Mouse (Mus musculus) neural tube, postnatal 0 days (tissue): ENCODE measurements around the gene Gm8011. TPM values are rescaled to one million over a fixed set of nuclear protein-coding genes. Genes with fewer than 3 reads are reported as not detected.

Source experiments
- polyA plus RNA-seq: library from polyadenylated mRNA; unstranded; fragments of >200 nt; fragmentation: Nextera tagmentation; extraction: Ambion mirVana; gene quantifications from 2 replicates; pipeline ENCODE4 v1.2.1, GENCODE M21; 2015

Gm8011 gene
- polyA plus RNA-seq: not detected in 2 replicates

GRCm38 (mm10) chr14:42463581-42463980 is at the start of gene Gm8011:
TSS of gene Gm8011 (plus strand) at chr14:42463881.

GRCm38 (mm10) chr14:42439573-42439972 is 24.1 kb upstream of the Gm8011 start, which contains the start of gene Gm8005:
TSS of gene Gm8005 (minus strand) at chr14:42439673.

GRCm38 (mm10) chr14:42502249-42502648 is 38.6 kb downstream of the Gm8011 start, which contains the start of gene Gm8020:
TSS of gene Gm8020 (minus strand) at chr14:42502349.

Other genes with a start within 250 kb of the Gm8011 start
- not detected in 2 replicates for gene Gm17026, start 203.8 kb upstream of the Gm8011 start, polyA plus RNA-seq
- gene Gm9611, start 166.5 kb upstream of the Gm8011 start, polyA plus RNA-seq: not detected in 2 replicates
- not detected in 2 replicates for gene Gm7995, start 153.7 kb upstream of the Gm8011 start, polyA plus RNA-seq
- gene Gm8005, start 24.2 kb upstream of the Gm8011 start, polyA plus RNA-seq: not detected in 2 replicates
- gene Gm8020, start 38.5 kb downstream of the Gm8011 start, polyA plus RNA-seq: not detected in 2 replicates
- gene Gm8024, start 60.4 kb downstream of the Gm8011 start, polyA plus RNA-seq: 0.18 TPM in 1 of 2 replicates, not detected in the other
- not detected in 2 replicates for gene Gm17124, start 136.0 kb downstream of the Gm8011 start, polyA plus RNA-seq
- not detected in 2 replicates for gene Gm3633, start 178.0 kb downstream of the Gm8011 start, polyA plus RNA-seq
- gene Gm10378, start 192.1 kb downstream of the Gm8011 start, polyA plus RNA-seq: not detected in 2 replicates